Mouse (Mus musculus) lung, postnatal 0 days (tissue): Measurements from ENCODE around the gene Aktip. TPM values are rescaled to one million over a fixed set of nuclear protein-coding genes. Genes with fewer than 3 reads are reported as not detected.

Experiments
- ATAC-seq: fragments of 200-750 bp; cut with Nextera tagmentation; 2 replicates; pipeline ENCODE4 v1.8.0; 2017; ENCODE audit warnings: moderate library complexity
- DNase-seq: peaks from one replicate; pipeline ENCODE4 v3.0.0-alpha.2; 2016; ENCODE audit warnings: low spot score
- H3K27ac ChIP-seq: fragments of 300-500 bp; sonication (generic); 2 replicates; pipeline ENCODE4 v1.5.1; 2014; ENCODE audit warnings: antibody characterized with exemption, mild to moderate bottlenecking, low read length, mixed read lengths
- H3K27me3 ChIP-seq: fragments of 300-500 bp; sonication (generic); replicated peaks from 2 replicates; pipeline ENCODE4 v1.6.1; 2014; ENCODE audit warnings: low read length, mixed read lengths; ENCODE audit not compliant: insufficient read depth
- H3K36me3 ChIP-seq: fragments of 300-500 bp; sonication (generic); 2 replicates; pipeline ENCODE4 v1.6.1; 2014; ENCODE audit warnings: low read length, mixed read lengths; ENCODE audit not compliant: insufficient read depth
- H3K4me1 ChIP-seq: fragments of 300-500 bp; sonication (generic); 2 replicates; pipeline ENCODE4 v1.6.1; 2014; ENCODE audit warnings: antibody characterized with exemption, low read depth, low read length, mixed read lengths; ENCODE audit not compliant: insufficient read depth
- H3K4me2 ChIP-seq: fragments of 300-500 bp; sonication (generic); replicated peaks from 2 replicates; pipeline ENCODE4 v1.6.1; 2014; ENCODE audit warnings: low read depth, mild to moderate bottlenecking, low read length, moderate library complexity, mixed read lengths
- H3K4me3 ChIP-seq: fragments of 300-500 bp; sonication (generic); 2 replicates; pipeline ENCODE4 v1.5.1; 2014; ENCODE audit warnings: low read depth, low read length
- H3K9ac ChIP-seq: fragments of 300-500 bp; sonication (generic); replicated peaks from 2 replicates; pipeline ENCODE4 v1.6.1; 2014; ENCODE audit warnings: low read depth, mild to moderate bottlenecking
- H3K9me3 ChIP-seq: fragments of 300-500 bp; sonication (generic); 2 replicates; pipeline ENCODE4 v1.6.1; 2016; ENCODE audit warnings: low read length, mixed read lengths
- CTCF ChIP-seq: IDR thresholded peaks from 2 replicates; pipeline ENCODE4 v1.5.1; 2016; ENCODE audit warnings: antibody characterized with exemption, mild to moderate bottlenecking
- EP300 ChIP-seq: IDR thresholded peaks from 2 replicates; pipeline ENCODE4 v1.6.1; 2016; ENCODE audit warnings: antibody characterized with exemption, mild to moderate bottlenecking, control low read depth
- WGBS: fragments of 180-500 bp; shearing (Covaris S2); extraction: QIAGEN DNeasy Blood & Tissue Kit; methylation state at CpG from one replicate; pipeline ENCODE4 v1.1.7; 2014; 5-methylcytosine and 5-hydroxymethylcytosine counted together
- polyA plus RNA-seq: library from polyadenylated mRNA; unstranded; fragments of >200 nt; fragmentation: Nextera tagmentation; extraction: Ambion mirVana; gene quantifications from 2 replicates; pipeline ENCODE4 v1.2.1, GENCODE M21; 2015

Gene Aktip
- polyA plus RNA-seq, 1 experiment from 2014 or later, result 65.6 TPM

DNA sequence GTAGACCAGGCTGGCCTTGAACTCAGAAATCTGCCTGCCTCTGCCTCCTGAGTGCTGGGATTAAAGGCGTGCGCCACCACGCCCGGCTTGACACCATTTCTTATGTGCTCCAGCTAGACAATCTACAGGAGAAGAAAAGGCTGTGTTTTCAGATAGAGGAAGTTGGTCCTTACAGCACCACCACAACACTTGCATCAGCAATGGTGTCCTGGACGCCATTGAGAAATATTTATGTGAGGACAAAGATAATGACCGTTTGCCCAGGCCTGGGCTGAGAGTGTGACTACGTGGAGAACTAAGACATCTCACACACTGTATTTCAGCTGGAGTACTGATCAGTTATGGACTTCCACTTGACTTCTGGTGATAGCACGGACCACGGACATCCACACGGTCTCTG is 41.2 kb downstream of the Aktip start:
- TF ChIP-seq EP300 (no peak), CTCF (no peak)
- no peaks in the 10 kb centered on the region for H3K27me3 ChIP-seq
- H3K9me3 ChIP-seq, result no peaks in the 10 kb centered on the region
- no peak overlapping the region for H3K9ac ChIP-seq
- DNase-seq (no peak), ATAC-seq (no peak)
- no peak overlapping the region for H3K4me2 ChIP-seq
- no peaks in the 10 kb centered on the region for H3K4me1 ChIP-seq
- no peak overlapping the region for H3K4me3 ChIP-seq
- WGBS, result 87% methylated on average over 10 of the region's 10 CpGs
- H3K27ac ChIP-seq, result no peak overlapping the region
- no peaks in the 10 kb centered on the region for H3K36me3 ChIP-seq

DNA sequence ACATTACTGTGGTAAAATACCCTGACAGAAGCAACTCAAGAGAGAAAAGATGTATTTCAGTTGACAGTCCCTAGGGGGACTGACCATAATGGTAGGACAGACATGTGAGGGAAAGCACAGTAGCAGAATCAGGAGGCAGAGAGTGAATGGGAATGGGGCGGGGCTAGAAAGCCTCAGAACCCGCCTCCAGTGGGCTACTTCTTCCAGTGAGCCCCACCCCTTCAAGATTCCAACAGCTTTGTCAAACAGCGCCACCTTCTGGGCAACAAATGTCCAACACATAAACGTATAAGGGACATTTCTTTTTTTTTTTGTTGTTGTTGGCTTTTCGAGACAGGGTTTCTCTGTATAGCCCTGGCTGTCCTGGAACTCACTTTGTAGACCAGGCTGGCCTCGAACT is 45.2 kb downstream of the Aktip start:
- Histone ChIP-seq H3K4me2 (no peak overlapping the region), H3K4me3 (no peak overlapping the region), H3K36me3 (no peaks in the 10 kb centered on the region), H3K27me3 (no peaks in the 10 kb centered on the region), H3K4me1 (no peaks in the 10 kb centered on the region), H3K9me3 (no peaks in the 10 kb centered on the region), H3K9ac (no peak overlapping the region), H3K27ac (no peak overlapping the region)
- TF ChIP-seq CTCF (peak; percentile 57), EP300 (no peak)
- 50% methylated on average over 6 of the region's 6 CpGs for WGBS
- peak; percentile 56 for ATAC-seq
- peak; percentile 70 for DNase-seq

DNA sequence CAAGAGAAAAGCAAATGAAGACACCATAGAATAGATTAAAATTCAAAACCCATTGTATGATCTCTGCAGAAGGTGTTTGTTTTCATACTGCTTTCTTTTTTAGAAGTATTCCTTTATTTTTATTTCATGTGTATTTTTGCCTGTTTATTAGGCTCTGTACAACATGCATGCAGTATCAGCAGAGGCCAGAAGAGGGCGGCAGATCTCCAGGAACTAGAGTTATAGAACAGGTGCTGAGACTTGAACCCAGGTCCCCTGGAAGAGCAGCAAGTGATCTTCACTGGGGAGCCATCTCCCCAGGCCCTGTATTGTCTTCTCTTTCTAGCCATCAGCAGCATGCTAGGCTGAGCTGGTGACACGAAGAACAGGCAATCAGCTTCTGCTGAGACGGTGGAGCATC is 45.9 kb downstream of the Aktip start:
- ATAC-seq, result no peak
- H3K4me2 ChIP-seq, result no peak overlapping the region
- no peaks in the 10 kb centered on the region for H3K9me3 ChIP-seq
- H3K27ac ChIP-seq, result no peak overlapping the region
- no peaks in the 10 kb centered on the region for H3K27me3 ChIP-seq
- H3K36me3 ChIP-seq, result no peaks in the 10 kb centered on the region
- no peaks in the 10 kb centered on the region for H3K4me1 ChIP-seq
- TF ChIP-seq EP300, result no peak
- peak; percentile 30 for TF ChIP-seq CTCF
- no peak overlapping the region for H3K4me3 ChIP-seq
- no peak overlapping the region for H3K9ac ChIP-seq
- WGBS, result 79% methylated on average over 3 of the region's 3 CpGs
- DNase-seq, result no peak

- Histone ChIP-seq H3K36me3 (no peaks in the 10 kb centered on the region), H3K27ac (no peak overlapping the region), H3K9me3 (no peaks in the 10 kb centered on the region), H3K4me3 (no peak overlapping the region), H3K9ac (no peak overlapping the region), H3K4me1 (peaks cover 3% of the 10 kb centered on the region; the same call in 1 of the 2 replicates), H3K4me2 (no peak overlapping the region), H3K27me3 (no peaks in the 10 kb centered on the region)
- DNase-seq, result no peak
- no peak for ATAC-seq
- TF ChIP-seq CTCF, result no peak
- TF ChIP-seq EP300, result no peak
- WGBS, result 93% methylated on average over 7 of the region's 7 CpGs
Observed at GRCm38 (mm10) chr8:91151531-91151930, 48.2 kb downstream of the Aktip start.

- H3K4me3 ChIP-seq, result no peak overlapping the region
- H3K27ac ChIP-seq, result no peak overlapping the region
- peaks cover 3% of the 10 kb centered on the region; the same call in 1 of the 2 replicates for H3K4me1 ChIP-seq
- DNase-seq, result no peak
- no peaks in the 10 kb centered on the region for H3K27me3 ChIP-seq
- H3K9me3 ChIP-seq, result no peaks in the 10 kb centered on the region
- H3K36me3 ChIP-seq, result no peaks in the 10 kb centered on the region
- WGBS, result 52% methylated on average over 3 of the region's 3 CpGs
- no peak overlapping the region for H3K9ac ChIP-seq
- no peak for TF ChIP-seq EP300
- no peak for TF ChIP-seq CTCF
- no peak overlapping the region for H3K4me2 ChIP-seq
- no peak for ATAC-seq
Observed at GRCm38 (mm10) chr8:91149298-91149697, 50.5 kb downstream of the Aktip start.

DNA sequence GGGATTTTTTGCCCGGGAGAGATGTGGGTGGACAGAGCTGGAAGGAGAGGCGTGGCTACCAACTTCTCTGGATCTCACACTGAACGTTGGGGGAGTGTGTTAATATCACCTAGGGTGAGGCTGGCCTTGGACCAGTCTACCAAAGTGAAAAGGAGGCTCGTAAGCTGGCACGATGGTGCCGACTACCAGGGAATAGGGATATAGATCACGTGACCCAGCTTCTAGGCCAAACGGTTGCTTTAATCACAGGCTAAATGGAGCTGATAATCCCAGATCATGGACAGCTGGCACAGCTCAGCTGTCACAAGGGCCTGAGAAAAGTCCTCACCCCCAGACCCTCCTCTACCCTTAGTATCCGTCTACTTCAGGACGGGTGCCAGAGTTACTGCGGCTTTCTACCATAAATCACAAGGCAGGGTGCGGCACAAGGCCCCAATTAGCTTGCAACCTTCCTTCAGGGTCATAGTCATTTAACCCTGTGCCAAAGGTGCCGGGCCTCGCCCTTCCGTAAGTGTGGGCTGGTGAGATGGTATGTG is 51.1 kb downstream of the Aktip start:
- Histone ChIP-seq H3K4me2 (0 out of 2 replicates have a peak overlapping the region, but pooled peaks have one; percentile 1), H3K27ac (no peak overlapping the region), H3K9me3 (no peaks in the 10 kb centered on the region), H3K36me3 (no peaks in the 10 kb centered on the region), H3K27me3 (no peaks in the 10 kb centered on the region), H3K4me1 (peaks cover 3% of the 10 kb centered on the region; the same call in 1 of the 2 replicates), H3K9ac (no peak overlapping the region), H3K4me3 (no peak overlapping the region)
- TF ChIP-seq EP300 (no peak), CTCF (no peak)
- ATAC-seq (peak; percentile 33), DNase-seq (peak; percentile 26)
- WGBS, result 57% methylated on average over 15 of the region's 15 CpGs

DNA sequence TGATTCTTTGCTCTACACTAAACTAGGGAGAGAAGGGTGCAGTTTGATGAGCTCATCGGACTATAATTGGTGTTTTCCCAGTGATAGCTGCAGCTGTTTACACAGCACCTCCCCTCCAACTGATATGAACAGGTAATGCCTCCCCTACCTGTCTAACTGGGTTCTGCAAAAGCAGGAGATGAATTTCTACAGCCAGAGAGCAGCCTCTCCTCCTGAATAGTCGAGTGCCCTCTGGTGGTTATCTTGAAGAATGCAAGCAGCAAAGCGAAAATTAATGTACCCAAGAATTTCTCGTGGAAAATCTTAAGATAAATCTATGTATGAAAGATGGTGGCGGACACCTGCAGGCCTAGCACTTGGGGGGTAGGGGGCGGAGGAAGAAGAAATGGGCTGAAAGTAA is 52.1 kb downstream of the Aktip start:
- Histone ChIP-seq H3K9ac (0 out of 2 replicates have a peak overlapping the region, but pooled peaks have one; percentile 19), H3K4me1 (peaks cover 3% of the 10 kb centered on the region; the same call in 1 of the 2 replicates), H3K27ac (no peak overlapping the region), H3K9me3 (no peaks in the 10 kb centered on the region), H3K4me3 (no peak overlapping the region), H3K36me3 (no peaks in the 10 kb centered on the region), H3K27me3 (no peaks in the 10 kb centered on the region), H3K4me2 (peak overlapping the region; percentile 43)
- no peak for TF ChIP-seq EP300
- peak; percentile 88 for TF ChIP-seq CTCF
- peak; percentile 72 for DNase-seq
- whole genome bisulfite sequencing, result 4% methylated on average over 6 of the region's 6 CpGs
- ATAC-seq, result no peak
